Mouse (Mus musculus): ENCODE measurements at regions not wholly inside any gene's neighbourhood (a gene's known extent, or its start where the extent isn't known, plus 50 kb on each side); places are given as distances from the start of the nearest gene placed in this dataset.

GRCm38 (mm10) chr15:37166744-37167143, 159.2 kb upstream of the Zfp706 start:
- Histone ChIP-seq H3K4me3 (ENCODE audit: insufficient read depth, low read length) (no peak overlapping the region), H3K27ac (ENCODE audit: insufficient read depth, low read depth, low read length) (no peak overlapping the region), H3K4me1 (ENCODE audit: control insufficient read depth, insufficient read depth, low read length) (no peaks in the 10 kb centered on the region)
- no peak for TF ChIP-seq CTCF (IDR thresholded peaks at IDR 0.05; ENCODE audit: low read depth, low read length)
- no peak for TF ChIP-seq POLR2A (IDR thresholded peaks at IDR 0.05; ENCODE audit: borderline replicate concordance, low read depth, low read length)

GRCm38 (mm10) chr15:37165887-37166507, 158.4 kb upstream of the Zfp706 start:
- no peak overlapping the region for H3K4me3 ChIP-seq (ENCODE audit: insufficient read depth, low read length)
- no peaks in the 10 kb centered on the region for H3K4me1 ChIP-seq (ENCODE audit: control insufficient read depth, insufficient read depth, low read length)
- H3K27ac ChIP-seq (ENCODE audit: insufficient read depth, low read depth, low read length) = no peak overlapping the region
- TF ChIP-seq CTCF (IDR thresholded peaks at IDR 0.05; ENCODE audit: low read depth, low read length) = no peak
- no peak for TF ChIP-seq POLR2A (IDR thresholded peaks at IDR 0.05; ENCODE audit: borderline replicate concordance, low read depth, low read length)

- TF ChIP-seq POLR2A (IDR thresholded peaks at IDR 0.05; ENCODE audit: borderline replicate concordance, low read depth, low read length) (no peak), CTCF (IDR thresholded peaks at IDR 0.05; ENCODE audit: low read depth, low read length) (no peak)
- Histone ChIP-seq H3K4me3 (ENCODE audit: insufficient read depth, low read length) (no peak overlapping the region), H3K4me1 (ENCODE audit: control insufficient read depth, insufficient read depth, low read length) (no peaks in the 10 kb centered on the region), H3K27ac (ENCODE audit: insufficient read depth, low read depth, low read length) (no peak overlapping the region)
Observed at GRCm38 (mm10) chr15:37165216-37165615, 157.6 kb upstream of the Zfp706 start.

- H3K4me3 ChIP-seq (ENCODE audit: insufficient read depth, low read length) = no peak overlapping the region
- H3K4me1 ChIP-seq (ENCODE audit: control insufficient read depth, insufficient read depth, low read length) = no peaks in the 10 kb centered on the region
- TF ChIP-seq POLR2A (IDR thresholded peaks at IDR 0.05; ENCODE audit: borderline replicate concordance, low read depth, low read length) = no peak
- TF ChIP-seq CTCF (IDR thresholded peaks at IDR 0.05; ENCODE audit: low read depth, low read length) = no peak
- H3K27ac ChIP-seq (ENCODE audit: insufficient read depth, low read depth, low read length) = no peak overlapping the region
Observed at GRCm38 (mm10) chr15:37164191-37165135, 156.9 kb upstream of the Zfp706 start.

- TF ChIP-seq POLR2A (IDR thresholded peaks at IDR 0.05; ENCODE audit: borderline replicate concordance, low read depth, low read length) (no peak), CTCF (IDR thresholded peaks at IDR 0.05; ENCODE audit: low read depth, low read length) (no peak)
- H3K4me3 ChIP-seq (ENCODE audit: insufficient read depth, low read length) = no peak overlapping the region
- H3K27ac ChIP-seq (ENCODE audit: insufficient read depth, low read depth, low read length) = no peak overlapping the region
- no peaks in the 10 kb centered on the region for H3K4me1 ChIP-seq (ENCODE audit: control insufficient read depth, insufficient read depth, low read length)
Observed at GRCm38 (mm10) chr15:37159956-37160355, 152.4 kb upstream of the Zfp706 start.

- Histone ChIP-seq H3K27ac (ENCODE audit: insufficient read depth, low read depth, low read length) (no peak overlapping the region), H3K4me1 (ENCODE audit: control insufficient read depth, insufficient read depth, low read length) (no peaks in the 10 kb centered on the region), H3K4me3 (ENCODE audit: insufficient read depth, low read length) (no peak overlapping the region)
- TF ChIP-seq POLR2A (IDR thresholded peaks at IDR 0.05; ENCODE audit: borderline replicate concordance, low read depth, low read length) = no peak
- no peak for TF ChIP-seq CTCF (IDR thresholded peaks at IDR 0.05; ENCODE audit: low read depth, low read length)
Observed at GRCm38 (mm10) chr15:37159349-37159748, 151.8 kb upstream of the Zfp706 start.

GRCm38 (mm10) chr15:37157386-37157785, 149.8 kb upstream of the Zfp706 start:
- H3K4me3 ChIP-seq (ENCODE audit: insufficient read depth, low read length) = no peak overlapping the region
- TF ChIP-seq CTCF (IDR thresholded peaks at IDR 0.05; ENCODE audit: low read depth, low read length) (no peak), POLR2A (IDR thresholded peaks at IDR 0.05; ENCODE audit: borderline replicate concordance, low read depth, low read length) (no peak)
- H3K4me1 ChIP-seq (ENCODE audit: control insufficient read depth, insufficient read depth, low read length) = no peaks in the 10 kb centered on the region
- no peak overlapping the region for H3K27ac ChIP-seq (ENCODE audit: insufficient read depth, low read depth, low read length)

GRCm38 (mm10) chr15:37154934-37155333, 147.4 kb upstream of the Zfp706 start:
- Histone ChIP-seq H3K27ac (ENCODE audit: insufficient read depth, low read depth, low read length) (no peak overlapping the region), H3K4me3 (ENCODE audit: insufficient read depth, low read length) (no peak overlapping the region), H3K4me1 (ENCODE audit: control insufficient read depth, insufficient read depth, low read length) (no peaks in the 10 kb centered on the region)
- TF ChIP-seq POLR2A (IDR thresholded peaks at IDR 0.05; ENCODE audit: borderline replicate concordance, low read depth, low read length) (no peak), CTCF (IDR thresholded peaks at IDR 0.05; ENCODE audit: low read depth, low read length) (no peak)

GRCm38 (mm10) chr15:37153177-37153576, 145.6 kb upstream of the Zfp706 start:
- TF ChIP-seq POLR2A (IDR thresholded peaks at IDR 0.05; ENCODE audit: borderline replicate concordance, low read depth, low read length) = no peak
- no peak for TF ChIP-seq CTCF (IDR thresholded peaks at IDR 0.05; ENCODE audit: low read depth, low read length)
- Histone ChIP-seq H3K27ac (ENCODE audit: insufficient read depth, low read depth, low read length) (no peak overlapping the region), H3K4me3 (ENCODE audit: insufficient read depth, low read length) (no peak overlapping the region), H3K4me1 (ENCODE audit: control insufficient read depth, insufficient read depth, low read length) (no peaks in the 10 kb centered on the region)

GRCm38 (mm10) chr15:37135590-37136164, 128.1 kb upstream of the Zfp706 start:
- no peak for TF ChIP-seq POLR2A (IDR thresholded peaks at IDR 0.05; ENCODE audit: borderline replicate concordance, low read depth, low read length)
- TF ChIP-seq CTCF (IDR thresholded peaks at IDR 0.05; ENCODE audit: low read depth, low read length) = no peak
- H3K4me3 ChIP-seq (ENCODE audit: insufficient read depth, low read length) = peak overlapping the region; percentile 47

More at GRCm38 (mm10) chr15:37135590-37136164, 128.1 kb upstream of the Zfp706 start:
- no peak overlapping the region for H3K27ac ChIP-seq (ENCODE audit: insufficient read depth, low read depth, low read length)
- H3K4me1 ChIP-seq (ENCODE audit: control insufficient read depth, insufficient read depth, low read length) = no peaks in the 10 kb centered on the region

Measured in bone marrow macrophage, adult 2 months (primary cell).